Mouse (Mus musculus): Measurements from ENCODE around the gene B9d1. TPM values are rescaled to one million over a fixed set of nuclear protein-coding genes. Genes with fewer than 3 reads are reported as not detected.

Gene B9d1
- polyA plus RNA-seq, 1 experiment from 2014 or later = 31.5 TPM

Other genes starting within 250 kb of the B9d1 start
- gene Aldh3a2, start 237.7 kb upstream of the B9d1 start, polyA plus RNA-seq (2015; fragmentation: Nextera tagmentation; extraction: Ambion mirVana) = 26.5 and 30.5 TPM in 2 replicates
- gene Slc47a2, start 162.3 kb upstream of the B9d1 start, polyA plus RNA-seq (2015; fragmentation: Nextera tagmentation; extraction: Ambion mirVana) = 0.09 TPM in 1 of 2 replicates, not detected in the other
- 0.21 and 0.46 TPM in 2 replicates for gene Slc47a1, start 126.8 kb upstream of the B9d1 start, polyA plus RNA-seq (2015; fragmentation: Nextera tagmentation; extraction: Ambion mirVana)
- gene Rnf112, start 51.0 kb upstream of the B9d1 start, polyA plus RNA-seq (2015; fragmentation: Nextera tagmentation; extraction: Ambion mirVana) = 39.5 and 43.0 TPM in 2 replicates
- 16.2 and 18.0 TPM in 2 replicates for gene Mfap4, start 19.7 kb upstream of the B9d1 start, polyA plus RNA-seq (2015; fragmentation: Nextera tagmentation; extraction: Ambion mirVana)
- 63.0 and 66.7 TPM in 2 replicates for gene Mapk7, start 10.7 kb upstream of the B9d1 start, polyA plus RNA-seq (2015; fragmentation: Nextera tagmentation; extraction: Ambion mirVana)
- gene Epn2, start 74.5 kb downstream of the B9d1 start, polyA plus RNA-seq (2015; fragmentation: Nextera tagmentation; extraction: Ambion mirVana) = 78.0 and 82.3 TPM in 2 replicates
- 10.7 and 11.6 TPM in 2 replicates for gene Grap, start 148.1 kb downstream of the B9d1 start, polyA plus RNA-seq (2015; fragmentation: Nextera tagmentation; extraction: Ambion mirVana)
- 0.11 and 0.26 TPM in 2 replicates for gene Fam83g, start 178.9 kb downstream of the B9d1 start, polyA plus RNA-seq (2015; fragmentation: Nextera tagmentation; extraction: Ambion mirVana)
- gene Slc5a10, start 215.7 kb downstream of the B9d1 start, polyA plus RNA-seq (2015; fragmentation: Nextera tagmentation; extraction: Ambion mirVana) = not detected in 2 replicates

Measured in midbrain, embryonic 16.5 days (tissue).